Comparison of ENCODE assay signal across 10 mouse cellular contexts in the genomic region with DNA sequence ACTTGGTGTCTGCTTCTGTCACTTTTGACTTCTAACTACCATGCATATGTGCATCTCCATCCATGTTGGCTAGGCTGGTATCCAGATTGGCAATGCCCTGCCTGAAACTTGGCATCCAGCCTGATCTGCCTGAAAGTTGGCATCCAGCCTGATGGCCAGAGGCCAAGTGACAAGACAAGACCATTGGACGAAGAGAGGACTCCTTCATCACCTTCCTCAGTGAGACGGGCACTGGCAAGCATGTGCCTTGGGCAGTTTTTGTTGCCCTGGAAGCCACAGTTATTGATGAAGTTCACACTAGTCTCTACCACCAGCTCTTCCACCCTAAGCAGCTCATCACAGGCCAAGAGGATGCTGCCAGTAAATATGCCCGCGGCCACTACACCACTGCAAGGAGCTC.
DNase-seq lines count a peak whose midpoint lies in the region; TF ChIP-seq lines count a peak whose summit lies in the region.
"Had no signal": no experiment of that assay in that cellular context is flagged by ENCODE, and none has a peak within 500 bp of the region (broad histone marks: within the 10 kb centered on the region; RNA-seq: fewer than 3 reads in every experiment).

No protein-coding gene starts in this region.

- TF ChIP-seq CTCF in brain, embryonic 14.5 days (IDR thresholded peaks at IDR 0.05; ENCODE audit: borderline replicate concordance, extremely low read depth, insufficient read depth, insufficient read length) = no peak

- no peaks in the 10 kb centered on the region for H3K4me1 ChIP-seq in embryonic facial prominence, embryonic 10.5 days

- no peaks in the 10 kb centered on the region for H3K9me3 ChIP-seq in embryonic facial prominence, embryonic 10.5 days

- 97% methylated on average over 4 of the region's 4 CpGs for WGBS in embryonic facial prominence, embryonic 10.5 days

- peaks cover 16% of the 10 kb centered on the region for H3K36me3 ChIP-seq in embryonic facial prominence, embryonic 10.5 days (replicated peaks)

- H3K4me3 ChIP-seq in embryonic facial prominence, embryonic 10.5 days = no peak overlapping the region
- H3K4me3 ChIP-seq: myocyte had no signal

- peak; percentile 48 to 53 for DNase-seq in layer of hippocampus, postnatal 14 days (ENCODE audit: low spot score in 2 of 2)
- no peak for DNase-seq in layer of hippocampus, postnatal 25 days (ENCODE audit: extremely low spot score in 1 of 2, low spot score in 1 of 2)
- DNase-seq in adrenal gland, adult 8-10 months = peak; percentile 57
- DNase-seq in brain, embryonic 14.5 days (ENCODE audit: low read depth) = peak; percentile 57
- DNase-seq in embryonic facial prominence, embryonic 10.5 days (ENCODE audit: low spot score) = peak; percentile 4
- no peak for DNase-seq in spleen, postnatal 4 days (ENCODE audit: low spot score in 2 of 2)
- DNase-seq in frontal cortex, postnatal 10 days (ENCODE audit: low spot score in 2 of 2) = no peak
- DNase-seq: liver; thymus, adult 18-20 months had no signal

- H3K27me3 ChIP-seq in embryonic facial prominence, embryonic 10.5 days (replicated peaks; ENCODE audit: low read depth, poor library complexity, severe bottlenecking) = no peaks in the 10 kb centered on the region

- no peak overlapping the region for H3K27ac ChIP-seq in embryonic facial prominence, embryonic 10.5 days (replicated peaks)

- TF ChIP-seq POLR2A in brain, embryonic 14.5 days (IDR thresholded peaks at IDR 0.05; ENCODE audit: borderline replicate concordance, extremely low read depth, insufficient read depth, insufficient read length, poor library complexity, severe bottlenecking) = no peak

Comparison
In these comparisons a context has a peak if more than half of its experiments do, and no peak if none do; other contexts are left out.
1. DNase-seq: peak in layer of hippocampus, postnatal 14 days (2 of 2), adrenal gland, adult 8-10 months (single experiment), brain, embryonic 14.5 days (single experiment) and embryonic facial prominence, embryonic 10.5 days (single experiment); none in layer of hippocampus, postnatal 25 days (0 of 2), spleen, postnatal 4 days (0 of 2) and frontal cortex, postnatal 10 days (0 of 2).